Mouse (Mus musculus): ENCODE results near the gene Myadml2. TPM values are rescaled to one million over a fixed set of nuclear protein-coding genes. Genes with fewer than 3 reads are reported as not detected.
A peak's percentile ranks its signal among the peaks of the same experiment; 100 is the strongest.

Gene Myadml2
- polyA plus RNA-seq, 1 experiment from 2014 or later, result 0.68 TPM

DNA sequence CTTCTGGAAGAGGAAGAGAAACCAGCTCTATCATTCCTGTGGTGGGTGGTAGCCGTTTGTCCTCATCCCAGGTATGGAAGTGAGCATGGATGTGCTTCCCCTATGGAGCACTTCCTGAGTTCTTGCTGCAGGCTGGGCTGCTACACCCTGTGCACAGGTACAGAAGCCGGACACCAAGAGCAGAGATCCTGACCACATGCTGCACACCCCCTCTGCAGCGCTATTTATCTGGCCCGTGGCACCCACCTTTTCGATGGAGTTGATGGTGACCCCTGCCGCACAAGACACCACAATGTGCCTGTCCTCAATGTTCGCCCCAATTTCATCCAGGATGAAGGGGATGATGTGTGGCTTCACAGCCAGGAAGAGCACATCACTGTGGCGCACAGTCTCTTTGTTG lies 6.1 kb downstream of the Myadml2 start:
- H3K36me3 ChIP-seq, result no peaks in the 10 kb centered on the region
- H3K9me3 ChIP-seq, result no peaks in the 10 kb centered on the region
- no peak overlapping the region for H3K4me3 ChIP-seq (replicated peaks)
- H3K9ac ChIP-seq (replicated peaks), result no peak overlapping the region; the same call in 1 of the 2 replicates
- no peak overlapping the region for H3K27ac ChIP-seq
- peak overlapping the region; percentile 78; the same call in 1 of the 2 replicates for H3K4me2 ChIP-seq
- peaks cover under 1% of the 10 kb centered on the region; the same call in 1 of the 2 replicates for H3K27me3 ChIP-seq
- WGBS, result 79% methylated on average over 8 of the region's 8 CpGs
- H3K4me1 ChIP-seq (replicated peaks), result peaks cover 14% of the 10 kb centered on the region
- ATAC-seq (ENCODE audit: insufficient number of reproducible peaks, insufficient read depth, low FRiP score, low TSS enrichment, low read depth), result no peak

DNA sequence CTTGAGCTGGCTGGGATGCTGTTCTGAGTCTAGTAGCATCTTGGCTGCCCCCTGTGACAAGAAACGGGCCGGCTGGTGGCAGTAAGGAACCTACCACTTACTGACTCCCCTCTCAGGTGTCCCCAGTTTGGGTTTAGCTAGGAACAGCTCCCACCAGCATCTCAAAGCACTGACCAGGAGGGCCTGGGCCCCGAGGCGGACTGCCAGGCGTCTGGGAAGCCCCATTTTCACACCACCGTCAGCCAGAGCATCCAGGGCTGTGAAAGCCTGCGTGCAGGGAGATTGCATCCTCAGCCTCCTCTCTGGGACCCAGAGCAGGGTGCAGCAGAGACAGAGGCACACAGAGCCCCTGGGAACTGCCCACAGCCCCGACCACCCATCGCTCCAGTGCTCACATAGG lies 6.7 kb downstream of the Myadml2 start:
- 44% methylated on average over 9 of the region's 9 CpGs for WGBS

GRCm38 (mm10) chr11:120634810-120635209 lies 13.1 kb downstream of the Myadml2 start:
- no peak overlapping the region for H3K27ac ChIP-seq
- WGBS, result 85% methylated on average over 5 of the region's 5 CpGs
- H3K4me1 ChIP-seq (replicated peaks), result peaks cover 26% of the 10 kb centered on the region
- H3K27me3 ChIP-seq, result no peaks in the 10 kb centered on the region
- no peak overlapping the region for H3K4me3 ChIP-seq (replicated peaks)
- no peaks in the 10 kb centered on the region for H3K9me3 ChIP-seq
- H3K4me2 ChIP-seq, result no peak overlapping the region
- H3K9ac ChIP-seq (replicated peaks), result no peak overlapping the region
- ATAC-seq (ENCODE audit: insufficient number of reproducible peaks, insufficient read depth, low FRiP score, low TSS enrichment, low read depth), result no peak
- H3K36me3 ChIP-seq, result peaks cover under 1% of the 10 kb centered on the region; the same call in 1 of the 2 replicates

More for the DNA sequence above, 6.7 kb downstream of the Myadml2 start:
- ATAC-seq (ENCODE audit: insufficient number of reproducible peaks, insufficient read depth, low FRiP score, low TSS enrichment, low read depth), result no peak
- peak overlapping the region; percentile 4; the same call in 1 of the 2 replicates for H3K4me2 ChIP-seq
- 0 out of 2 replicates have a peak overlapping the region, but pooled peaks have one; percentile 2 for H3K4me3 ChIP-seq (replicated peaks)
- peak overlapping the region; percentile 27; the same call in 1 of the 2 replicates for H3K9ac ChIP-seq (replicated peaks)
- no peaks in the 10 kb centered on the region for H3K36me3 ChIP-seq
- no peaks in the 10 kb centered on the region for H3K9me3 ChIP-seq
- H3K27me3 ChIP-seq, result no peaks in the 10 kb centered on the region; the same call in 1 of the 2 replicates
- H3K4me1 ChIP-seq (replicated peaks), result peaks cover 14% of the 10 kb centered on the region
- no peak overlapping the region for H3K27ac ChIP-seq

DNA sequence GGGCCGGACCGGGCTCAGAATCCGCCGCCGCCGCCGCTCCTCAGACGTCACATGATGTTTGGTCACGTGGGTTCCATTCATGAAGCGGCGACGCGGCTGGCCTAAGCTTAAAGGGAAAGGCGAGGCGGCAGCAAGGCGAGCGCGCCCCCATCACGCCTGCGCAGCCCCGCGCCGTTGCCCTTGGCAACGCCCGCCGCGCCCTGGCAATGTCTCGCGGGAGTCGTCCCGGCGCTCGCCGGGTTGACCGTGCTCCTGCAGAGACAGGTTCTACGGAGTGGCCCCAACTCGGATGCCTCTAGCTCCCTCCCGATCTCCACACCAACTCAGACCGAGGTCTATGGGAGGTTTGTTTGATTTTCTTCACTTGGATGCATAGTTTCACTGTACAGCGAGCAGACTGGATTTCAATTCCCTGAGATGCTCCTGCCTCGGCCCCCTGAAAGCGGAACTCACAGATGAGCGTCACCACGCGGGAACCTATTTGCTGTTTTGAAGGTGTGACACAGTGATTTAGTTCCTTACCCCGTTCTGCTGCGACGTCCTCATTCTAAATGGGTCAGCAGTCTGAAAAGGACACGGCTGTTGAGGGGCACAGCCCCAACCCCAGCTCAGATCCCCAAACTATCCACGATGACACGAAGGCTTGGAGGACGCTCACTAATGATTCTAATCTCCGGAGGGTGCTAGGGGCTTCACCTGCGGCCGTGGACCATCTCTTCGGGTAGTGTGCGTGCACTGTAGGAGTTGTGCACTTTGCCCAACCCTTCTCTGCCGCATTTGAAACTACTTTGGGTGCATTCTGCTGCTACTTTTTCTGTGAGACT lies 14.2 kb downstream of the Myadml2 start, which contains the start of gene Mafg:
TSS of gene Mafg (minus strand) at position 81 of the 824 bp plus-strand sequence.
- peak within 1 kb of the TSS; percentile 92 for H3K4me2 ChIP-seq
- peaks cover 28% of the 10 kb centered on the region for H3K4me1 ChIP-seq (replicated peaks)
- peaks cover 12% of the 10 kb centered on the region for H3K36me3 ChIP-seq
- no peaks in the 10 kb centered on the region for H3K27me3 ChIP-seq
- H3K27ac ChIP-seq, result peak within 1 kb of the TSS; percentile 87
- ATAC-seq (ENCODE audit: insufficient number of reproducible peaks, insufficient read depth, low FRiP score, low TSS enrichment, low read depth), result peak; percentile 86
- H3K4me3 ChIP-seq (replicated peaks), result peak within 1 kb of the TSS; percentile 97
- H3K9ac ChIP-seq (replicated peaks), result peak within 1 kb of the TSS; percentile 88
- 11% methylated on average over 58 of the region's 58 CpGs for WGBS
- H3K9me3 ChIP-seq, result no peaks in the 10 kb centered on the region

DNA sequence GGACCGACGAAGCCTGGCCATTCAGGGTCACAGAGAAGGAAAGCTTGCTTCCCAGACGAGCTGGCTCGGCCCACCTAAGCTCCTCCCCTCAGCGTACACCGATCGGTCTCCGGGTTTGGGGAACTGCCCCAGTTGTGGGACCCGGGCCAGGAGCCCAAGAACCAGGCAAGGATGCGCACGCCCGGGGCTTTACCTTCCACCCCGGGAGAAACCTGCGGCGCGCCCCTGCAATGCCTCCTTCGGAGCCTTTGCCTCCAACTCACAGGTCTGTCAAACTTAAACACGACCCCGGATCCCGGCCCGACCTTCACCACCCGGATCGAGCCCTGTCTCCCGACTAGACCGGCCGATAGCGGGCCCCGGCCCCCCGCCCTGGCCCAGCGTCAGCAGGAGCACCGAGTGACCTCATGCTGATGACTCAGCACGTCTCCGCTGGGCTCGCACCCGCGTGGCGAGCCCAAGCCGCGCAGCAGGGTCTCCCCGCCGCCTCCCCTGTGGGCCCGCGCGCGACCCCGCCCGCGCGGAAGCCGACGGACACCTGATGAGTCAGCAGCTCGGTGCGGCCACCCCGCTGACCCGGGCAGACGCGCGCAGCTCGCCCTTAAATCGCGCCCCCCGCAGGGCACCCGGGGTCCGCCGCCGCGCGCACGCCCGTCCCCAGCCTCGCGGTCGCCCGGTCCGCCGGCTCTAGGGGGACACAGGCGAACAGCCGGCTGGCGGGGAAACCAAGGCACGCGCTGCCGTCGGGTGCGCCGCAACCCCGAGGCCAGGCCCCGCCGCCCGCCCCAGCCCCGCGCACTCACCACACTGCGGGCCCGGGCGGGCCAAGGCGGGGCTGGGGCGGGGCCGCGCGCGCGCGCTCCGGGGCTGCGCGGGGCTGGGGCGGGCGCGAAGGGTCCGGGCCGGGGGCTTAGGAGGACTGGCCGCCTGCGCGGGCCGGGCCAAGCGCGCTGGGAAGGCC lies 15.1 kb downstream of the Myadml2 start:
- Histone ChIP-seq H3K4me1 (replicated peaks) (peaks cover 28% of the 10 kb centered on the region), H3K9ac (replicated peaks) (peak overlapping the region; percentile 88), H3K27ac (peak overlapping the region; percentile 87), H3K9me3 (no peaks in the 10 kb centered on the region), H3K36me3 (peaks cover 16% of the 10 kb centered on the region), H3K4me3 (replicated peaks) (peak overlapping the region; percentile 97), H3K27me3 (no peaks in the 10 kb centered on the region), H3K4me2 (peak overlapping the region; percentile 92)
- 1% methylated on average over 114 of the region's 116 CpGs for WGBS
- ATAC-seq (ENCODE audit: insufficient number of reproducible peaks, insufficient read depth, low FRiP score, low TSS enrichment, low read depth), result peak; percentile 78

DNA sequence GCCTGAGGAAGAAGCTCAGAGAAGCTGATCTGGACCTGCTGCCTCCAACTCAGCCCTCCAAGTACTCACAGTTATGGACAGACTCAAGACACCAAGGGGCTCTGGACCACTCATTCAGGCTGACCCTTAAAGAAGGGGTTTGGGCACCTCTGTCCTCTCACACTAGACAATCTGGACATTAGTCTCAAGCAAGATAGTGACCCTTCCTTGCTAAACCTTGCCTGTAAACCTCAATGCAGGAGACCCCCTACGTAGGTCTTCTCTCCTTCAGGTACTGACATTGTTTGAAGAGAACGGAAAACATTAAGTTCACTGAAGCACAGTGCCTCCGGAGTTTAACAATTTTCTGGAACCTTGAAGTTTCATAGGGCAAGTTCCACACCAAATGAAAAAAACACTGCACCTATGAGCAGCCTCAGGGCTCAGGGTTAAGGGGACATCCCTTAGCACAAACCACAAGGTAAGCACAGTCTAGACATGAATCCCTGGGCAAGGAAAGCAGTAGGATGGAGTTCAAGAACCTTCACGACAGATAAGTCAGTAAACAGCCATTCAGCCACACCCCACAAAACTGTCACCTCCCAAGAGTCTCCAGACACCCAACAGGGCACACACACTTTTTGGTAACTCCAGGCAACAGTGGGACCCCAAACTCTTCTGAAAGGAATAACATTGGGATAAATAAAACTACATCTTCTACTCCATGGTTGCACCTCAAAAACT lies 16.1 kb downstream of the Myadml2 start:
- H3K4me1 ChIP-seq (replicated peaks), result peaks cover 28% of the 10 kb centered on the region
- H3K27me3 ChIP-seq, result no peaks in the 10 kb centered on the region
- no peaks in the 10 kb centered on the region for H3K9me3 ChIP-seq
- H3K27ac ChIP-seq, result peak overlapping the region; percentile 87
- no peak for ATAC-seq (ENCODE audit: insufficient number of reproducible peaks, insufficient read depth, low FRiP score, low TSS enrichment, low read depth)
- peak overlapping the region; percentile 88 for H3K9ac ChIP-seq (replicated peaks)
- peak overlapping the region; percentile 97 for H3K4me3 ChIP-seq (replicated peaks)
- H3K4me2 ChIP-seq, result peak overlapping the region; percentile 92
- H3K36me3 ChIP-seq, result peaks cover 25% of the 10 kb centered on the region
- WGBS, result 56% methylated on average over 4 of the region's 4 CpGs

DNA sequence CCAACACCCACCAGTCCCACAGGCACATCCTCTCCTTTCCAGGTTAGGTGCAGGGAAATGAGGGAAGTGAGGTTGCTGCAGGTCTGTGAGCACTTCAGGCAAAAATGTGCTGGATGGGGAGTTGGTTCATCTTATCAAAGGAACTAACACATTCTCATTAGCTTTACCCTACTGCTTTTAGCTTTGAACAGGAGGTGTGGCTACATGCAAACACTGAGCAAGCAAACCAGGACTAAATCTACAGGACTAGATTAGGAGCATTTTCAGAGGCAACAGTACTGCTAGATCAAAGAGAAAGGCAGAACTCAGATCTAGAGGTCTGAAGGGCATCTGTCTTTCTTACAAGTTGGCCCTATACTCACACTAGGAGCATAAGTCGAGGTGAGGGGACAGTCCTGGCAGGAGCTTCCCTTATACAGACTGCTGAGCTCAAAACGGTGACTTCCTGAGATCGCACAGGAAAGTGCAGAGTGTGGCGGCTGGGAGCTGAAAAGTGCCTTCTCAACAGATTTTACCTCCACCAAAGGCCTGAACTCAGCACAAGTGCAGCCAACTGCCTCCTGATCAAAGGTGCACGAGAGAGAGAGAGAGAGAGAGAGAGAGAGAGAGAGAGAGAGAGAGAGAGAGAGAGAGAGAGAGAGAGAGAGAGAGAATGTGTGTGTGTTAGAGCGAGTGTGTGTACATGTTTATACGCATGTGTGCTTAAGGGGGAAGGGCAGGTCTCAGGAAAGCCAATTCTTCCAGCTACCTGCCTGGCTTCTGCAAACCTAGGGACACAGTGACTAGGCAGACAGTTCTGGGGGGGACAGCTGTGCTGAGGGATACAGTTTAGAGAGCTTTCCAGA lies 16.9 kb downstream of the Myadml2 start:
- Histone ChIP-seq H3K9ac (replicated peaks) (peak overlapping the region; percentile 48; the same call in 1 of the 2 replicates), H3K36me3 (peaks cover 31% of the 10 kb centered on the region), H3K4me2 (peak overlapping the region; percentile 92), H3K4me3 (replicated peaks) (peak overlapping the region; percentile 97; the same call in 1 of the 2 replicates), H3K27me3 (no peaks in the 10 kb centered on the region), H3K9me3 (no peaks in the 10 kb centered on the region), H3K27ac (0 out of 2 replicates have a peak overlapping the region, but pooled peaks have one; percentile 87), H3K4me1 (replicated peaks) (peaks cover 28% of the 10 kb centered on the region)
- 48% methylated on average over 7 of the region's 7 CpGs for WGBS
- no peak for ATAC-seq (ENCODE audit: insufficient number of reproducible peaks, insufficient read depth, low FRiP score, low TSS enrichment, low read depth)

- H3K4me2 ChIP-seq, result peak overlapping the region; percentile 6; the same call in 1 of the 2 replicates
- 66% methylated on average over 5 of the region's 5 CpGs for WGBS
- H3K27me3 ChIP-seq, result no peaks in the 10 kb centered on the region
- peaks cover 30% of the 10 kb centered on the region for H3K4me1 ChIP-seq (replicated peaks)
- H3K9ac ChIP-seq (replicated peaks), result peak overlapping the region; percentile 48; the same call in 1 of the 2 replicates
- H3K4me3 ChIP-seq (replicated peaks), result no peak overlapping the region
- ATAC-seq (ENCODE audit: insufficient number of reproducible peaks, insufficient read depth, low FRiP score, low TSS enrichment, low read depth), result no peak
- H3K27ac ChIP-seq, result no peak overlapping the region; the same call in 1 of the 2 replicates
- H3K9me3 ChIP-seq, result no peaks in the 10 kb centered on the region
- H3K36me3 ChIP-seq, result peaks cover 34% of the 10 kb centered on the region
These were observed 17.5 kb downstream of the Myadml2 start for GRCm38 (mm10) chr11:120630401-120630871.

- Histone ChIP-seq H3K36me3 (peaks cover 34% of the 10 kb centered on the region), H3K4me2 (peak overlapping the region; percentile 6; the same call in 1 of the 2 replicates), H3K9ac (replicated peaks) (peak overlapping the region; percentile 48; the same call in 1 of the 2 replicates), H3K9me3 (no peaks in the 10 kb centered on the region), H3K4me3 (replicated peaks) (no peak overlapping the region), H3K27me3 (no peaks in the 10 kb centered on the region), H3K4me1 (replicated peaks) (peaks cover 34% of the 10 kb centered on the region), H3K27ac (peak overlapping the region; percentile 23; the same call in 1 of the 2 replicates)
- 54% methylated on average over 7 of the region's 7 CpGs for whole genome bisulfite sequencing
- ATAC-seq (ENCODE audit: insufficient number of reproducible peaks, insufficient read depth, low FRiP score, low TSS enrichment, low read depth), result no peak
These were observed 18.0 kb downstream of the Myadml2 start for GRCm38 (mm10) chr11:120629911-120630310.
